Mouse (Mus musculus) CD4-positive, CD25-positive, alpha-beta regulatory T cell, adult 4 months (primary cell): ENCODE data around the gene Tent5d. TPM values are rescaled to one million over a fixed set of nuclear protein-coding genes. Genes with fewer than 3 reads are reported as not detected.

ENCODE experiments used
- ATAC-seq: one replicate; pipeline ENCODE4 v1.8.0; 2017
- polyA plus RNA-seq, 2 experiments: library from polyadenylated mRNA; unstranded; fragments of 100-300 nt; shearing (Covaris generic); gene quantifications; one replicate each; pipeline ENCODE4 v1.2.1; 2017

Tent5d gene
- not detected for polyA plus RNA-seq

- no peak for ATAC-seq
These were observed at the start of gene Tent5d for GRCm38 (mm10) chrX:107792290-107792689. Tent5d (plus strand) TSS chrX:107792590.

- ATAC-seq, result no peak
These were observed 24.5 kb upstream of the Tent5d start for GRCm38 (mm10) chrX:107767896-107768295.

DNA sequence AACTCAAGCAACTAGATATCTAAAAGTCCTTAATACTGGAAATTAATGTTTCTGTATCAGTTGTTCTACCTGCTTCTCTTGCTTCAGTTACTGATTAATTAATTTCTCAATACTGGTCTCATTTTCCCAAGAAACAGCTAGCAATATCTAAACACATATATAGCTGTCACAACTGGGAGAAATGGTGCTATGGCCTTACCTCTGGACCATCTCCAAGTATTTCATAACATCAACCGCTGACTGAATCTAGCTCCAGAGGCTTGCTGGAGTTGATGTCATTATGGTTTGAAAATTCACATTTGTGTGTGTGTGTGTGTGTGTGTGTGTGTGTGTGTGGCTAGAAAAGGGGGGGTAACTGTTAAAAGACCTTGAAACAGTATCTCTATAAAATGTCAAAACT lies 2.3 kb upstream of the Tent5d start:
- no peak for ATAC-seq

DNA sequence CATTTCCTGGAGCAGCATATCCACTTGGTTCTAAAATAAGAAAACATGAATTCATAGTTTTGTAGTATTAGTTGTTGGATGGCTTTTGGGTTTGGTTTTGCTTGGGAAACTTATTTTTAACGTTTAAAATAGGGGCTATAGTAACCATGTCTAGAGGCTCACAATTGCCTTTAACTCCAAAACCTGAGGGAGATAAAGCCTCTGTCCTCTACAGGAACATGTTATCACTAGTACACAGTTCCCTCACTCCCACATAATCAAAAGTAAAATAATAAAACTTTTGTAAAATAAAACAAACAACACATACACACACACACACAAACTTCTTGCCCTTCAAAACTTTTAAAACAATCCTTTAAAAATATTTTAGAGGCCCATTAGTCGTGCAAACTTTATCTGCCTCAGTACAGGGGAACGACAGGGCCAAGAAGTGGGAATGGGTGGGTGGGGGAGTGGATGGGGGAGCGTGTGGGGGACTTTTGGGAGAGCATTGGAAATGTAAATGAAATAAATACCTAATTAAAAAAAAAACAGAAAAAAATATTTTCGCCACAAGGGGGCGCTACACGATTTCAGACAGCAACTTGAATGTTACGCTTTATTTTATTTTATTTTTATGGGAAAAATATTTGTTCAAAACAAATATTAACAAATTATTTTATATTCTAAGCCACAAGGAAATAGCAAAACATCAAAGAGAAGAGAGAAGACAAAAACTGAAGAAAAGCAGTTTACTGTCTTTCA lies 1.5 kb upstream of the Tent5d start:
- no peak for ATAC-seq

DNA sequence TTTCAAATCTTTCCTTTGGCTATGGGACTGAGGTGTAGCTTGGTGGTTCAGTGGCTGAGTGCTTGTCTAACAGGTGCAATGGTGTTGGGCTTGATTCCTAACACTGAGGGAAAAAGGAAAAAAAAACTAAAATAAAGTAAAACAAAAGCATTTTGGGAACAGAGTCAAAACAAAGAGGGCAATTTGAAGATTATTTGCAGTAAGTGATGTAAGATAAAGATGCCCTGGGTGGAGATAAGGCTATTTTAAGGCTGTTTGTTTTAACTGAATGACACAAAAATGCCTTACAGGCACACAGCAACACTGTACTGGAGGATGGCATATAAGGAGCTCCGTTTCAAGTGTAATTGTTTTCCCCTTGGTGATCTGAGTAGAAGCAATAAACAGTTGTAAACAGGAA lies 3.4 kb downstream of the Tent5d start:
- ATAC-seq, result no peak

DNA sequence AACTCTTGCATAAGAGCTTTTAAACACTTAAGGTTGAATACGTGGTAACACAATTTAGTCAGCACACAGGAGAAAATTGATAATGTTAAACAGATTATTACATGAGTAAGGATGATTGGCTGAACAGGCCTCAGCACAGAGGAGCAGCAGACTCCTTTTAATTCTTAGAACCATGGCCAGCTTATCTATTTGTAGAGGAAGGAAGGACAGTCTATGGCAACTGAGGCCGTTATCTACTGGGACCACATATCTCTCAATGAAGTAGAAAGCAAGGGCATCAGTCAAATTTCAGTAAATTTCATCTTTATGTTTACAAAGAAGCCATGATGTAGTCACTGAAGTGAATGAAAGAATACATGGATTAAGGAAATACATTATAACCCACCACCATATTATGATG lies 4.5 kb downstream of the Tent5d start:
- ATAC-seq, result no peak

DNA sequence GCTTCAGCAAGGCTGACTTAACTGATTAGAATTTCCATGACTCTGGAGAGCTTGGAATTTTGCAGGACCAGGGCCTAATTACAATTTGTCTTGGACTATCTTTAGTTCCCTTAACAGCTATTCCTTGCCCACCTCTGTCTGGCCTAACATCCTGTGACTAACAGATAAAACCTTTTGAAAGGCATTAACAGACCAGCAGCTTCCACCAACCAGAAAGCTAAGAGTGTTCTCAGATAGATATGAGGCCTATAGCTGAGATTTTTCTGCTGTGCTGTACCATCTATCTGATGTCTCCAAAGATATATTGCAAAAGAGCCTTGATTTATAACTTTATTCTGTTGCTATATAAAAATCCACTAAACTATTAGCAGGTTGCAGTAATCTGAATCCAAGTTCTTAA lies 19.7 kb downstream of the Tent5d start:
- ATAC-seq, result no peak

DNA sequence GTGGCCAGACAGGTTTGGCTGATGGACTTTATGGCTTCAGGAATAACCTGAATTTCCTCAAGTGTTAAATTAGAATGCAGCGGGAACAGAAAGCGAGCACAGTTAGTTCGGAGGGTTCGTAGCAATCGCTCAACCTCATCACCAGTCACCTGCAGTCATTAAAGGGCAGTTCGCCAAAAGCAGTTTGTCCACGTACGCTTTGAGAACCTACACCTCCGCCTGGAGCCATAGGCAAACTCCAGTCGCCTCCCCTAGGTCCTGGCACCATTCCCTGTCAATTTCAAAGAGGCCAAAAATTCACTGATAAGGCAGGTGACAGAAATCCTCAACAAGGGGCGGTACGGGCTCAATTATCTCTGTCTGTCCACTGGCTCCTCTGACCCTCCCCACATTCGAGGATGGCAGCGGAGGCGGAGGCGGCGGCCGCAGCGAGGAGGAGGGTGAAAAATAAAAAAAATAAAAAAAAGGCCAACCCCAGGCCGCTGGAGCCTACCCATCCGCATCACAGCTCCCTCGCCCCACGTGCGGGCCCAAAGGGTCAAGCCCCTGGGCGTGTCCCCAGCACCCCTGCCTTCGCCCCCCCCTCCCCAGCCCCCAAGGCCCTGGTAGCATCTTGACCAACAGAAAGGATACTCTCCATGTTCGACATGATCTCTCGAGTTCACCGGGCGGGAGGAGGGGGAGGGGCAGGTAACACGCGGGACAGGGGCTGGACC lies 23.3 kb downstream of the Tent5d start:
- ATAC-seq, result peak; percentile 20

- ATAC-seq, result peak; percentile 98
These were observed 23.8 kb downstream of the Tent5d start, which contains the start of gene 2610002M06Rik for GRCm38 (mm10) chrX:107816218-107816554. 2610002M06Rik (minus strand) TSS chrX:107816334.

DNA sequence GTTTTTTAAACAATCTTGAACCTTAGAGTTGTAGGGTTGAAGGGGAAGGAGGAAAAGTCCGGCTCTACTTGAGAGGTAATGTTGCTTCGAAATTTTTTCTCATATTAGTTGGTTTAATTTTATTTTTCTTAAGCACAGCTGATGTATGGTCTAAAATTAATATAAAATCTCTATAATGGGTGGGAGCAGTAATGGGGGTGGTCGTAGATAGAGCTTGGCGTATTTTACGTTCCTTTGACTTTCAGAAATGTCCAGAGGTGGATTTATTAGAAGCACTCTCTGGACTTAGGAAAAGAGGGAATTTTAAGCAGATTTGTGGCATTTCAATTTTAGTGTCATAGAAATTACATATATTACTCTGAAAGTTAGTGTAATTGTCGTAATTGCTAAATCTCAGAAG lies 24.3 kb downstream of the Tent5d start:
- no peak for ATAC-seq

DNA sequence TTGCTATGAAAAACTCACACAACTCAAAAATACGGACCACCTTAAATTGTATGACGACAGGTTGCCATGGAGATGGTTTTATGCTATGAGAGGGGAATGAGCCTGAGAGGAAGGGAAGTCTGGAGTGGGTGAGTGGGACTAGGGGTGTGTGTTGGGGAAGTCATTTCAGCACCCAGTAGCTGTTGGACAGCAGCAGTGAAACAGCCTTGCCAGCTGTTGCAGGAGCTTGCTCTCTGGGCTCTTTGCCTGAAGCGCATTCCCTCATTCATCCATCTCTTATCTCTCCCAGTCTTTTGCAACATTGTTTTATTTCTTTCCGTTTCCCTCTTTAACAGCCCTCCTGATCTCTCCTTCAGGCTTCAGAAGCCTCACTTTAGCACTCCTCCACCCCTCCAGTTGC lies 65.8 kb downstream of the Tent5d start:
- no peak for ATAC-seq

Other genes starting within 250 kb of the Tent5d start
- not detected for gene Tbx22, start 124.6 kb upstream of the Tent5d start, polyA plus RNA-seq
- 10 to 100 TPM; 16.6 to 19.5 TPM for gene 2610002M06Rik, start 23.7 kb downstream of the Tent5d start, polyA plus RNA-seq
- gene Gm732, start 155.9 kb downstream of the Tent5d start, polyA plus RNA-seq, result not detected